Mouse (Mus musculus): ENCODE measurements around the gene Olfr1211. TPM values are rescaled to one million over a fixed set of nuclear protein-coding genes. Genes with fewer than 3 reads are reported as not detected.

The Olfr1211 gene
- polyA plus RNA-seq (2015; fragmentation: Nextera tagmentation; extraction: Ambion mirVana): not detected in 2 replicates

GRCm38 (mm10) chr2:88938011-88938410 lies at the start of gene Olfr1211:
TSS of gene Olfr1211 (minus strand) at chr2:88938111.
- 66% methylated on average over 1 of the region's 1 CpGs for WGBS (ENCODE audit: insufficient replicate concordance)
- DNase-seq (no peak), ATAC-seq (ENCODE audit: low read depth) (no peak)
- no peaks in the 10 kb centered on the region for H3K36me3 ChIP-seq
- no peak within 1 kb of the TSS for H3K9ac ChIP-seq
- no peaks in the 10 kb centered on the region for H3K9me3 ChIP-seq (replicated peaks)
- H3K27me3 ChIP-seq: no peaks in the 10 kb centered on the region
- no peaks in the 10 kb centered on the region for H3K4me1 ChIP-seq (replicated peaks)
- H3K4me3 ChIP-seq (replicated peaks): no peak within 1 kb of the TSS
- no peak within 1 kb of the TSS for H3K27ac ChIP-seq
- H3K4me2 ChIP-seq: no peak within 1 kb of the TSS

GRCm38 (mm10) chr2:88980181-88980580 lies 42.3 kb upstream of the Olfr1211 start, which contains the start of gene Gm13762:
TSS of gene Gm13762 (minus strand) at chr2:88980281.
- Histone ChIP-seq H3K4me3 (replicated peaks) (no peak within 1 kb of the TSS), H3K9me3 (replicated peaks) (no peaks in the 10 kb centered on the region), H3K36me3 (no peaks in the 10 kb centered on the region), H3K4me2 (no peak within 1 kb of the TSS), H3K27ac (no peak within 1 kb of the TSS), H3K27me3 (no peaks in the 10 kb centered on the region), H3K4me1 (replicated peaks) (no peaks in the 10 kb centered on the region), H3K9ac (no peak within 1 kb of the TSS)
- DNase-seq (no peak), ATAC-seq (ENCODE audit: low read depth) (no peak)
- WGBS (ENCODE audit: insufficient replicate concordance): 68% methylated on average over 1 of the region's 1 CpGs

DNA sequence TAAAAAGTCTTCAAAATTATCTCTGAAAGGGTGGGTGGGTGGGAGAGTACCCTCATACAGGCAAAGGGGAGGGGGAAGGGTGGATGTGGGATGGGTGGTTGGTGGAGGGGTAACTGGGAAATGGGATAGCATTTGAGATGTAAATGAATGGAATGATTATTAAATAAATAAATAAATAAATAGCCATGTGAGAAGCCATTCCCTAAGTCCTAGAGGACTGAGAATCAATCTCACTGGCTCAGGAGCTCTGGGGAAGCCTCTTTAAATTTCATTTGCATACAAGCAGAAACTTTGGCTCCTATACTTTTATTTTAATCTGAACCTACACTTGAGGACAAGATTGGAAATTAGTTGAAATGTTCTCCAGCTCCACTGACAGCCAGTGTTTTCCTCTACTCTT lies 15.8 kb upstream of the Olfr1211 start, which contains the start of gene Olfr1212:
TSS of gene Olfr1212 (plus strand) at position 301 of the 400 bp plus-strand sequence.
- H3K4me3 ChIP-seq (replicated peaks): no peak within 1 kb of the TSS
- no peak for DNase-seq
- H3K9me3 ChIP-seq (replicated peaks): no peaks in the 10 kb centered on the region
- H3K36me3 ChIP-seq: no peaks in the 10 kb centered on the region
- no peaks in the 10 kb centered on the region for H3K4me1 ChIP-seq (replicated peaks)
- no peaks in the 10 kb centered on the region for H3K27me3 ChIP-seq
- no peak within 1 kb of the TSS for H3K4me2 ChIP-seq
- H3K9ac ChIP-seq: no peak within 1 kb of the TSS
- no peak within 1 kb of the TSS for H3K27ac ChIP-seq
- ATAC-seq (ENCODE audit: low read depth): no peak

- 67% methylated on average over 3 of the region's 3 CpGs for WGBS (ENCODE audit: insufficient replicate concordance)
- Histone ChIP-seq H3K9me3 (replicated peaks) (no peaks in the 10 kb centered on the region; the same call in 1 of the 2 replicates), H3K9ac (no peak within 1 kb of the TSS), H3K4me3 (replicated peaks) (no peak within 1 kb of the TSS), H3K4me1 (replicated peaks) (no peaks in the 10 kb centered on the region), H3K36me3 (no peaks in the 10 kb centered on the region), H3K27me3 (no peaks in the 10 kb centered on the region), H3K4me2 (no peak within 1 kb of the TSS), H3K27ac (no peak within 1 kb of the TSS)
- DNase-seq (no peak), ATAC-seq (ENCODE audit: low read depth) (no peak)
Observed at GRCm38 (mm10) chr2:88915057-88915456, 22.9 kb downstream of the Olfr1211 start, which contains the start of gene Olfr1209. TSS of gene Olfr1209 (minus strand) at chr2:88915157.

DNA sequence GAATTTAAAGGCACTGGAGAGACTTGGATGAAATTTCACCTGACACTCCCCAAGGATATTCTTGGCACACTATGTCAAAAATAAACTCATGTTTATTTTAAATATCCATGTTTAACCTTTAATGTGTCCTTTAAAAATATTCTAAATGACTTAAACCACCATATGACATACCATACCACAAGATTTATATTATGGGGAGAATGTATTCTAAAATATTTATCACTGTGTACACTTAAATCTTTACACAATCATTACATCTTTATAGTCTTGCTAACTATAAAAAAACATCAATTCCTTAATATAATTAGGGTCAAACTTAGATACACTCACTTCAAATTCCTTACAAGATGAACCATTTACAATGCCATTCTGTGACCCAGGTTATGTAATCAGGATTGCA lies 35.7 kb downstream of the Olfr1211 start, which contains the start of gene Olfr1208:
TSS of gene Olfr1208 (minus strand) at position 101 of the 400 bp plus-strand sequence.
- Histone ChIP-seq H3K27me3 (no peaks in the 10 kb centered on the region), H3K4me3 (replicated peaks) (no peak within 1 kb of the TSS), H3K4me2 (no peak within 1 kb of the TSS), H3K36me3 (no peaks in the 10 kb centered on the region), H3K4me1 (replicated peaks) (no peaks in the 10 kb centered on the region), H3K27ac (no peak within 1 kb of the TSS), H3K9me3 (replicated peaks) (no peaks in the 10 kb centered on the region), H3K9ac (no peak within 1 kb of the TSS)
- ATAC-seq (ENCODE audit: low read depth) (no peak), DNase-seq (no peak)

Other genes with a start within 250 kb of the Olfr1211 start
- gene Olfr1195, start 248.9 kb downstream of the Olfr1211 start, polyA plus RNA-seq (2015; fragmentation: Nextera tagmentation; extraction: Ambion mirVana): not detected in 2 replicates
- gene Olfr1196, start 233.5 kb downstream of the Olfr1211 start, polyA plus RNA-seq (2015; fragmentation: Nextera tagmentation; extraction: Ambion mirVana): not detected in 2 replicates
- gene Olfr1197, start 205.7 kb downstream of the Olfr1211 start, polyA plus RNA-seq (2015; fragmentation: Nextera tagmentation; extraction: Ambion mirVana): not detected in 2 replicates
- not detected in 2 replicates for gene Olfr1198, start 186.7 kb downstream of the Olfr1211 start, polyA plus RNA-seq (2015; fragmentation: Nextera tagmentation; extraction: Ambion mirVana)
- gene Olfr1199, start 177.6 kb downstream of the Olfr1211 start, polyA plus RNA-seq (2015; fragmentation: Nextera tagmentation; extraction: Ambion mirVana): not detected in 2 replicates
- not detected in 2 replicates for gene Olfr1200, start 167.6 kb downstream of the Olfr1211 start, polyA plus RNA-seq (2015; fragmentation: Nextera tagmentation; extraction: Ambion mirVana)
- not detected in 2 replicates for gene Olfr1201, start 145.1 kb downstream of the Olfr1211 start, polyA plus RNA-seq (2015; fragmentation: Nextera tagmentation; extraction: Ambion mirVana)
- not detected in 2 replicates for gene Olfr1202, start 123.6 kb downstream of the Olfr1211 start, polyA plus RNA-seq (2015; fragmentation: Nextera tagmentation; extraction: Ambion mirVana)
- not detected in 2 replicates for gene Olfr1205, start 108.4 kb downstream of the Olfr1211 start, polyA plus RNA-seq (2015; fragmentation: Nextera tagmentation; extraction: Ambion mirVana)
- gene Olfr1204, start 88.8 kb downstream of the Olfr1211 start, polyA plus RNA-seq (2015; fragmentation: Nextera tagmentation; extraction: Ambion mirVana): not detected in 2 replicates
- gene Olfr1206, start 74.9 kb downstream of the Olfr1211 start, polyA plus RNA-seq (2015; fragmentation: Nextera tagmentation; extraction: Ambion mirVana): not detected in 2 replicates
- not detected in 2 replicates for gene Olfr1208, start 35.8 kb downstream of the Olfr1211 start, polyA plus RNA-seq (2015; fragmentation: Nextera tagmentation; extraction: Ambion mirVana)
- not detected in 2 replicates for gene Olfr1209, start 23.0 kb downstream of the Olfr1211 start, polyA plus RNA-seq (2015; fragmentation: Nextera tagmentation; extraction: Ambion mirVana)
- not detected in 2 replicates for gene Olfr1212, start 15.9 kb upstream of the Olfr1211 start, polyA plus RNA-seq (2015; fragmentation: Nextera tagmentation; extraction: Ambion mirVana)
- not detected in 2 replicates for gene Gm13762, start 42.2 kb upstream of the Olfr1211 start, polyA plus RNA-seq (2015; fragmentation: Nextera tagmentation; extraction: Ambion mirVana)
- gene Olfr1214, start 54.5 kb upstream of the Olfr1211 start, polyA plus RNA-seq (2015; fragmentation: Nextera tagmentation; extraction: Ambion mirVana): not detected in 2 replicates
- not detected in 2 replicates for gene Olfr1215, start 68.9 kb upstream of the Olfr1211 start, polyA plus RNA-seq (2015; fragmentation: Nextera tagmentation; extraction: Ambion mirVana)
- gene Olfr1216, start 80.2 kb upstream of the Olfr1211 start, polyA plus RNA-seq (2015; fragmentation: Nextera tagmentation; extraction: Ambion mirVana): not detected in 2 replicates
- gene Olfr1217, start 94.0 kb upstream of the Olfr1211 start, polyA plus RNA-seq (2015; fragmentation: Nextera tagmentation; extraction: Ambion mirVana): not detected in 2 replicates
- not detected in 2 replicates for gene Olfr1218, start 123.1 kb upstream of the Olfr1211 start, polyA plus RNA-seq (2015; fragmentation: Nextera tagmentation; extraction: Ambion mirVana)
- gene Olfr1219, start 145.4 kb upstream of the Olfr1211 start, polyA plus RNA-seq (2015; fragmentation: Nextera tagmentation; extraction: Ambion mirVana): not detected in 2 replicates
- not detected in 2 replicates for gene Olfr1220, start 168.7 kb upstream of the Olfr1211 start, polyA plus RNA-seq (2015; fragmentation: Nextera tagmentation; extraction: Ambion mirVana)
- not detected in 2 replicates for gene Olfr1221, start 179.2 kb upstream of the Olfr1211 start, polyA plus RNA-seq (2015; fragmentation: Nextera tagmentation; extraction: Ambion mirVana)
- not detected in 2 replicates for gene Olfr1222, start 194.9 kb upstream of the Olfr1211 start, polyA plus RNA-seq (2015; fragmentation: Nextera tagmentation; extraction: Ambion mirVana)
- not detected in 2 replicates for gene Olfr1223, start 213.4 kb upstream of the Olfr1211 start, polyA plus RNA-seq (2015; fragmentation: Nextera tagmentation; extraction: Ambion mirVana)
- not detected in 2 replicates for gene Olfr1224-ps1, start 226.0 kb upstream of the Olfr1211 start, polyA plus RNA-seq (2015; fragmentation: Nextera tagmentation; extraction: Ambion mirVana)
- gene Olfr1225, start 236.6 kb upstream of the Olfr1211 start, polyA plus RNA-seq (2015; fragmentation: Nextera tagmentation; extraction: Ambion mirVana): not detected in 2 replicates